Mouse (Mus musculus): ENCODE results near the gene Mlkl. TPM values are rescaled to one million over a fixed set of nuclear protein-coding genes. Genes with fewer than 3 reads are reported as not detected.

Mlkl gene
- polyA plus RNA-seq (2015; fragmentation: Illumina TruSeq; extraction: RNeasy Lipid Tissue Mini Kit (QIAGEN cat#74804); ENCODE audit: insufficient read depth, low read depth, low replicate concordance), result 1.0 TPM

GRCm38 (mm10) chr8:111337890-111338347 is at the start of gene Mlkl:
Gene Mlkl, minus strand, starts transcription at chr8:111338177.

GRCm38 (mm10) chr8:111299821-111300568 is 38.0 kb downstream of the Mlkl start, which contains the start of gene Rfwd3:
Gene Rfwd3, minus strand, starts transcription at chr8:111300222.

Other genes starting within 250 kb of the Mlkl start
- not detected for gene Clec18a, start 245.8 kb downstream of the Mlkl start, polyA plus RNA-seq (2015; fragmentation: Illumina TruSeq; extraction: RNeasy Lipid Tissue Mini Kit (QIAGEN cat#74804); ENCODE audit: insufficient read depth, low read depth, low replicate concordance)
- gene Pdpr, start 243.5 kb downstream of the Mlkl start, polyA plus RNA-seq (2015; fragmentation: Illumina TruSeq; extraction: RNeasy Lipid Tissue Mini Kit (QIAGEN cat#74804); ENCODE audit: insufficient read depth, low read depth, low replicate concordance), result 1.3 TPM
- 9.4 TPM for gene Glg1, start 79.0 kb downstream of the Mlkl start, polyA plus RNA-seq (2015; fragmentation: Illumina TruSeq; extraction: RNeasy Lipid Tissue Mini Kit (QIAGEN cat#74804); ENCODE audit: insufficient read depth, low read depth, low replicate concordance)
- 2.3 TPM for gene Rfwd3, start 38.0 kb downstream of the Mlkl start, polyA plus RNA-seq (2015; fragmentation: Illumina TruSeq; extraction: RNeasy Lipid Tissue Mini Kit (QIAGEN cat#74804); ENCODE audit: insufficient read depth, low read depth, low replicate concordance)
- 0.55 TPM for gene Fa2h, start 55.6 kb upstream of the Mlkl start, polyA plus RNA-seq (2015; fragmentation: Illumina TruSeq; extraction: RNeasy Lipid Tissue Mini Kit (QIAGEN cat#74804); ENCODE audit: insufficient read depth, low read depth, low replicate concordance)
- gene Wdr59, start 183.9 kb upstream of the Mlkl start, polyA plus RNA-seq (2015; fragmentation: Illumina TruSeq; extraction: RNeasy Lipid Tissue Mini Kit (QIAGEN cat#74804); ENCODE audit: insufficient read depth, low read depth, low replicate concordance), result 4.3 TPM
- 10.2 TPM for gene Znrf1, start 197.9 kb upstream of the Mlkl start, polyA plus RNA-seq (2015; fragmentation: Illumina TruSeq; extraction: RNeasy Lipid Tissue Mini Kit (QIAGEN cat#74804); ENCODE audit: insufficient read depth, low read depth, low replicate concordance)

Measured in pancreas, adult 10 weeks (tissue).